Mouse (Mus musculus): ENCODE measurements around the gene Taldo1.

GRCm38 (mm10) chr7:141433517-141434400 is 41.8 kb downstream of the Taldo1 start:
- TF ChIP-seq POLR2A (IDR thresholded peaks at IDR 0.05; ENCODE audit: insufficient read depth, low read length), result no peak
- TF ChIP-seq CTCF (IDR thresholded peaks at IDR 0.05; ENCODE audit: low read depth, low read length), result no peak
